Comparison of ENCODE assay signal across 8 mouse cellular contexts in genomic region chr5:8367614-8368327, GRCm38 (mm10). TPM values are rescaled to one million over a fixed set of nuclear protein-coding genes. Genes with fewer than 3 reads are reported as not detected.
DNase-seq lines count a peak whose midpoint lies in the region; ATAC-seq and TF ChIP-seq lines count a peak whose summit lies in the region.

TSS of gene Adam22 (minus strand) at chr5:8368160.

- peak within 1 kb of the TSS; percentile 91 for H3K27ac ChIP-seq in forebrain, embryonic 15.5 days (replicated peaks)
- H3K27ac ChIP-seq in heart, postnatal 0 days (ENCODE audit: low read depth), result peak within 1 kb of the TSS; percentile 33; the same call in 1 of the 2 replicates
- no peak within 1 kb of the TSS for H3K27ac ChIP-seq in liver, embryonic 11.5 days (ENCODE audit: low read depth, low read length)
- peak within 1 kb of the TSS; percentile 86 for H3K27ac ChIP-seq in midbrain, postnatal 0 days (ENCODE audit: low read depth, low read length)

- H3K36me3 ChIP-seq in forebrain, embryonic 15.5 days, result no peaks in the 10 kb centered on the region
- no peaks in the 10 kb centered on the region for H3K36me3 ChIP-seq in heart, postnatal 0 days (replicated peaks; ENCODE audit: control insufficient read depth, insufficient read depth, low read length)
- no peaks in the 10 kb centered on the region for H3K36me3 ChIP-seq in liver, embryonic 11.5 days (ENCODE audit: control insufficient read depth, insufficient read depth, low read length)
- H3K36me3 ChIP-seq in midbrain, postnatal 0 days (ENCODE audit: insufficient read depth, low read length), result no peaks in the 10 kb centered on the region

- peak; percentile 4 for DNase-seq in CD4-positive helper T cell, adult 2 months (ENCODE audit: low read depth, low spot score)
- peak; percentile 96 for DNase-seq in cerebellum, adult 11 months
- DNase-seq in heart, postnatal 0 days (ENCODE audit: low spot score), result peak; percentile 85
- DNase-seq in kidney, postnatal 25 days, result peak; percentile 70 to 88
- DNase-seq in liver, embryonic 11.5 days (ENCODE audit: low spot score), result peak; percentile 59
- peak; percentile 86 for DNase-seq in midbrain, postnatal 0 days (ENCODE audit: low spot score)
- DNase-seq in telencephalon, adult 2 months (ENCODE audit: low read depth, low spot score), result peak; percentile 86

- no peak for TF ChIP-seq EP300 in heart, postnatal 0 days (IDR thresholded peaks at IDR 0.05; ENCODE audit: low read depth)

- no peaks in the 10 kb centered on the region for H3K9me3 ChIP-seq in forebrain, embryonic 15.5 days
- no peaks in the 10 kb centered on the region for H3K9me3 ChIP-seq in heart, postnatal 0 days (replicated peaks; ENCODE audit: control insufficient read depth, low read length)
- H3K9me3 ChIP-seq in liver, embryonic 11.5 days (ENCODE audit: control insufficient read depth, low read length), result no peaks in the 10 kb centered on the region
- no peaks in the 10 kb centered on the region for H3K9me3 ChIP-seq in midbrain, postnatal 0 days (ENCODE audit: low read length)

- WGBS in forebrain, embryonic 15.5 days, result under 1% methylated on average over 55 of the region's 55 CpGs
- under 1% methylated on average over 54 of the region's 55 CpGs for WGBS in heart, postnatal 0 days
- 1% methylated on average over 55 of the region's 55 CpGs for WGBS in liver, embryonic 11.5 days
- under 1% methylated on average over 44 of the region's 55 CpGs for WGBS in midbrain, postnatal 0 days

- H3K4me2 ChIP-seq in forebrain, embryonic 15.5 days (replicated peaks), result peak within 1 kb of the TSS; percentile 74
- peak within 1 kb of the TSS; percentile 93 for H3K4me2 ChIP-seq in heart, postnatal 0 days (ENCODE audit: low read depth, low read length)
- H3K4me2 ChIP-seq in liver, embryonic 11.5 days, result peak within 1 kb of the TSS; percentile 73
- H3K4me2 ChIP-seq in midbrain, postnatal 0 days (ENCODE audit: low read depth, low read length, poor library complexity, severe bottlenecking), result peak within 1 kb of the TSS; percentile 73

- H3K4me1 ChIP-seq in forebrain, embryonic 15.5 days, result peaks cover 19% of the 10 kb centered on the region
- H3K4me1 ChIP-seq in heart, postnatal 0 days (ENCODE audit: control insufficient read depth, insufficient read depth), result peaks cover 5% of the 10 kb centered on the region; the same call in 1 of the 2 replicates
- H3K4me1 ChIP-seq in liver, embryonic 11.5 days (replicated peaks; ENCODE audit: control insufficient read depth, insufficient read depth, low read length), result no peaks in the 10 kb centered on the region
- 0 out of 2 replicates have a peak, but pooled peaks cover 3% of the 10 kb centered on the region for H3K4me1 ChIP-seq in midbrain, postnatal 0 days (ENCODE audit: insufficient read depth, low read length)

- TF ChIP-seq CTCF in heart, postnatal 0 days (IDR thresholded peaks at IDR 0.05; ENCODE audit: low read depth), result peak; percentile 11; the same call in 1 of the 2 replicates
- TF ChIP-seq CTCF in midbrain, postnatal 0 days (IDR thresholded peaks at IDR 0.05), result peak; percentile 44

- ATAC-seq in forebrain, embryonic 15.5 days (replicated peaks), result peak; percentile 96
- ATAC-seq in heart, postnatal 0 days (ENCODE audit: insufficient read depth, low read depth), result peak; percentile 99
- ATAC-seq in liver, embryonic 11.5 days (replicated peaks; ENCODE audit: low FRiP score), result peak; percentile 73
- ATAC-seq in midbrain, postnatal 0 days (ENCODE audit: low FRiP score), result peak; percentile 94

- peak within 1 kb of the TSS; percentile 92 for H3K9ac ChIP-seq in forebrain, embryonic 15.5 days (replicated peaks)
- H3K9ac ChIP-seq in heart, postnatal 0 days (replicated peaks; ENCODE audit: low read depth, low read length), result peak within 1 kb of the TSS; percentile 65
- H3K9ac ChIP-seq in liver, embryonic 11.5 days (ENCODE audit: low read depth, low read length), result peak within 1 kb of the TSS; percentile 1; the same call in 1 of the 2 replicates
- H3K9ac ChIP-seq in midbrain, postnatal 0 days (replicated peaks; ENCODE audit: low read length, poor library complexity, severe bottlenecking), result peak within 1 kb of the TSS; percentile 94

- peak within 1 kb of the TSS; percentile 91 for H3K4me3 ChIP-seq in forebrain, embryonic 15.5 days
- peak within 1 kb of the TSS; percentile 66 for H3K4me3 ChIP-seq in heart, postnatal 0 days (ENCODE audit: low read depth, low read length)
- peak within 1 kb of the TSS; percentile 50 for H3K4me3 ChIP-seq in liver, embryonic 11.5 days (ENCODE audit: low read depth, low read length)
- peak within 1 kb of the TSS; percentile 89 for H3K4me3 ChIP-seq in midbrain, postnatal 0 days (ENCODE audit: low read depth, low read length)

- H3K27me3 ChIP-seq in forebrain, embryonic 15.5 days, result no peaks in the 10 kb centered on the region
- 0 out of 2 replicates have a peak, but pooled peaks cover 2% of the 10 kb centered on the region for H3K27me3 ChIP-seq in heart, postnatal 0 days (ENCODE audit: control insufficient read depth, insufficient read depth, low read length)
- peaks cover 24% of the 10 kb centered on the region for H3K27me3 ChIP-seq in liver, embryonic 11.5 days (replicated peaks; ENCODE audit: control insufficient read depth, insufficient read depth, low read length)
- H3K27me3 ChIP-seq in midbrain, postnatal 0 days (ENCODE audit: insufficient read depth, low read length), result no peaks in the 10 kb centered on the region

RNA-seq across cellular contexts. Expression of gene Adam22, which starts in this region (rescaled TPM):
- 38.0 and 41.4 TPM in 2 replicates for polyA plus RNA-seq in forebrain, embryonic 15.5 days (2015; fragmentation: Nextera tagmentation; extraction: Ambion mirVana)
- 8.5 and 13.8 TPM in 2 replicates for total RNA-seq in heart, postnatal 0 days (2014; rRNA removed; ENCODE audit: low replicate concordance)
- polyA plus RNA-seq in heart, postnatal 0 days (2015; fragmentation: Nextera tagmentation; extraction: Ambion mirVana), result 8.0 and 8.6 TPM in 2 replicates
- 2.1 and 2.2 TPM in 2 replicates for polyA plus RNA-seq in liver, embryonic 11.5 days (2014; fragmentation: Nextera tagmentation; extraction: Ambion mirVana)
- 92.2 and 92.6 TPM in 2 replicates for total RNA-seq in midbrain, postnatal 0 days (2014; rRNA removed)
- polyA plus RNA-seq in midbrain, postnatal 0 days (2015; fragmentation: Nextera tagmentation; extraction: Ambion mirVana), result 41.6 and 47.9 TPM in 2 replicates

Comparison
In these comparisons a context has a peak if more than half of its experiments do, and no peak if none do; other contexts are left out.
1. DNase-seq: peak in every context shown above with its lines; median percentile 96 in cerebellum, adult 11 months; 86 in midbrain, postnatal 0 days; 86 in telencephalon, adult 2 months; 85 in heart, postnatal 0 days; 79 in kidney, postnatal 25 days; 59 in liver, embryonic 11.5 days; 4 in CD4-positive helper T cell, adult 2 months.
2. H3K9ac ChIP-seq: peak in every context shown above with its lines; median percentile 94 in midbrain, postnatal 0 days; 92 in forebrain, embryonic 15.5 days; 65 in heart, postnatal 0 days; 1 in liver, embryonic 11.5 days.